34 mouse cellular contexts compared by ENCODE assay signal in genomic region chr8:7489948-7490347, GRCm38 (mm10).
"Had no signal": no experiment of that assay in that cellular context is flagged by ENCODE, and none has a peak within 500 bp of the region (broad histone marks: within the 10 kb centered on the region; RNA-seq: fewer than 3 reads in every experiment).

No protein-coding gene starts in this region.

- DNase-seq: heart, postnatal 10 days; heart, postnatal 14 days; heart, postnatal 36 days; kidney, adult 11 months; kidney, adult 18-20 months; kidney, adult 2 months; kidney, adult 8-10 months; kidney, adult 9 months; kidney, postnatal 10 days; kidney, postnatal 14 days; kidney, postnatal 25 days; kidney, postnatal 36 days; kidney, postnatal 4 days; layer of hippocampus, adult 9-11 months; layer of hippocampus, postnatal 36 days had no signal

- ATAC-seq: hindbrain, embryonic 16.5 days; hindbrain, postnatal 0 days; inflammation-experienced regulatory T-cells, adult 6 months; intestine, embryonic 15.5 days; intestine, embryonic 16.5 days; intestine, postnatal 0 days had no signal

- H3K4me2 ChIP-seq: heart, embryonic 11.5 days; heart, embryonic 13.5 days; heart, embryonic 15.5 days; hindbrain, embryonic 12.5 days; hindbrain, embryonic 13.5 days; hindbrain, embryonic 14.5 days; hindbrain, embryonic 15.5 days; intestine, embryonic 15.5 days; kidney, embryonic 15.5 days had no signal

- H3K36me3 ChIP-seq: heart, embryonic 10.5 days; heart, embryonic 13.5 days; heart, embryonic 15.5 days; hindbrain, embryonic 10.5 days; hindbrain, embryonic 12.5 days; hindbrain, embryonic 13.5 days; hindbrain, embryonic 15.5 days; intestine, embryonic 15.5 days; kidney, embryonic 15.5 days had no signal

- H3K9me3 ChIP-seq: heart, embryonic 10.5 days; heart, embryonic 13.5 days; heart, embryonic 15.5 days; hindbrain, embryonic 10.5 days; hindbrain, embryonic 12.5 days; hindbrain, embryonic 13.5 days; hindbrain, embryonic 15.5 days; intestine, embryonic 15.5 days; kidney, embryonic 15.5 days had no signal

- H3K4me1 ChIP-seq: heart, embryonic 15.5 days; hindbrain, embryonic 10.5 days; hindbrain, embryonic 12.5 days; hindbrain, embryonic 13.5 days; hindbrain, embryonic 15.5 days; intestine, embryonic 15.5 days; kidney, embryonic 15.5 days had no signal

- H3K9ac ChIP-seq: heart, embryonic 13.5 days; heart, embryonic 15.5 days; hindbrain, embryonic 12.5 days; hindbrain, embryonic 13.5 days; hindbrain, embryonic 14.5 days; hindbrain, embryonic 15.5 days; intestine, embryonic 15.5 days; kidney, embryonic 15.5 days had no signal

- H3K27ac ChIP-seq: heart, embryonic 10.5 days; heart, embryonic 13.5 days; heart, embryonic 15.5 days; hindbrain, embryonic 10.5 days; hindbrain, embryonic 12.5 days; hindbrain, embryonic 13.5 days; hindbrain, embryonic 14.5 days; hindbrain, embryonic 15.5 days; hindbrain, postnatal 0 days; intestine, embryonic 15.5 days; kidney, embryonic 15.5 days; kidney, postnatal 0 days; layer of hippocampus, adult 2 months; left cerebral cortex, adult 2 months had no signal

- H3K27me3 ChIP-seq: heart, embryonic 13.5 days; heart, embryonic 15.5 days; hindbrain, embryonic 12.5 days; hindbrain, embryonic 13.5 days; hindbrain, embryonic 15.5 days; intestine, embryonic 15.5 days; kidney, embryonic 15.5 days had no signal

- H3K4me3 ChIP-seq: heart, embryonic 10.5 days; heart, embryonic 13.5 days; heart, embryonic 15.5 days; hindbrain, embryonic 10.5 days; hindbrain, embryonic 12.5 days; hindbrain, embryonic 13.5 days; hindbrain, embryonic 15.5 days; intestine, embryonic 15.5 days; kidney, embryonic 15.5 days; layer of hippocampus, adult 2 months; left cerebral cortex, adult 2 months had no signal
